ENCODE assay signal across 8 mouse cellular contexts in genomic region chr19:44107661-44108521, GRCm38 (mm10). TPM values are rescaled to one million over a fixed set of nuclear protein-coding genes. Genes with fewer than 3 reads are reported as not detected.
DNase-seq lines count a peak whose midpoint lies in the region; ATAC-seq lines count a peak whose summit lies in the region.

No protein-coding gene starts in this region.

- H3K4me3 ChIP-seq in hindbrain, embryonic 12.5 days: peak overlapping the region; percentile 88
- peak overlapping the region; percentile 93 for H3K4me3 ChIP-seq in midbrain, embryonic 11.5 days (ENCODE audit: low read depth, low read length)

- no peaks in the 10 kb centered on the region for H3K27me3 ChIP-seq in hindbrain, embryonic 12.5 days
- H3K27me3 ChIP-seq in midbrain, embryonic 11.5 days (ENCODE audit: control insufficient read depth, insufficient read depth, low read length): no peaks in the 10 kb centered on the region

- H3K4me1 ChIP-seq in hindbrain, embryonic 12.5 days: peaks cover 21% of the 10 kb centered on the region
- H3K4me1 ChIP-seq in midbrain, embryonic 11.5 days (ENCODE audit: control insufficient read depth, insufficient read depth, low read length): peaks cover 10% of the 10 kb centered on the region

- whole genome bisulfite sequencing in hindbrain, embryonic 12.5 days: 29% methylated on average over 22 of the region's 22 CpGs
- WGBS in midbrain, embryonic 11.5 days: 32% methylated on average over 22 of the region's 22 CpGs

- H3K9me3 ChIP-seq in hindbrain, embryonic 12.5 days (replicated peaks): no peaks in the 10 kb centered on the region
- H3K9me3 ChIP-seq in midbrain, embryonic 11.5 days (ENCODE audit: control insufficient read depth, low read length): no peaks in the 10 kb centered on the region

- DNase-seq in embryo, embryonic 11 days: peak; percentile 17
- no peak for DNase-seq in embryo, embryonic 10 days (ENCODE audit: low spot score)
- DNase-seq in thymus, postnatal 0 days (ENCODE audit: low spot score): peak; percentile 11
- DNase-seq in thymus, postnatal 10 days (ENCODE audit: low spot score in 2 of 2): no peak
- DNase-seq in midbrain, embryonic 11.5 days (ENCODE audit: low spot score, missing footprints): peak; percentile 91
- no peak for DNase-seq in frontal cortex, postnatal 25 days (ENCODE audit: low spot score in 2 of 2)

- peak; percentile 73 for ATAC-seq in hindbrain, embryonic 12.5 days (ENCODE audit: low FRiP score)
- peak; percentile 53 for ATAC-seq in midbrain, embryonic 11.5 days (ENCODE audit: low FRiP score)
- ATAC-seq in activated CD4-positive, CD25-positive, alpha-beta regulatory T cell, adult 4 months: no peak

- peaks cover 30% of the 10 kb centered on the region for H3K36me3 ChIP-seq in hindbrain, embryonic 12.5 days
- peaks cover 5% of the 10 kb centered on the region; the same call in 1 of the 2 replicates for H3K36me3 ChIP-seq in midbrain, embryonic 11.5 days (ENCODE audit: control insufficient read depth, insufficient read depth, low read length)

- peak overlapping the region; percentile 44; the same call in 1 of the 2 replicates for H3K27ac ChIP-seq in hindbrain, embryonic 12.5 days
- no peak overlapping the region for H3K27ac ChIP-seq in midbrain, embryonic 11.5 days (ENCODE audit: low read depth, low read length)

- peak overlapping the region; percentile 78 for H3K4me2 ChIP-seq in hindbrain, embryonic 12.5 days (replicated peaks)
- H3K4me2 ChIP-seq in midbrain, embryonic 11.5 days: peak overlapping the region; percentile 89

- peak overlapping the region; percentile 96 for H3K9ac ChIP-seq in hindbrain, embryonic 12.5 days
- H3K9ac ChIP-seq in midbrain, embryonic 11.5 days (ENCODE audit: low read length): peak overlapping the region; percentile 92

RNA-seq across cellular contexts. Expression of gene Chuk, which starts 0.6 kb away (rescaled TPM):
- polyA plus RNA-seq in thymus, postnatal 0 days (2015; fragmentation: Nextera tagmentation; extraction: Ambion mirVana): 35.4 and 42.2 TPM in 2 replicates
- polyA plus RNA-seq in hindbrain, embryonic 12.5 days (2016; fragmentation: Nextera tagmentation; extraction: Ambion mirVana): 64.8 and 66.2 TPM in 2 replicates
- 53.9 and 58.7 TPM in 2 replicates for polyA plus RNA-seq in midbrain, embryonic 11.5 days (2014; fragmentation: Nextera tagmentation; extraction: Ambion mirVana)
- polyA plus RNA-seq in activated CD4-positive, CD25-positive, alpha-beta regulatory T cell, adult 4 months (2017; shearing (Covaris generic)): 10 to 100 TPM; 42.6 to 47.7 TPM

RNA-seq across cellular contexts. Expression of gene Cwf19l1, which starts 27.8 kb away (rescaled TPM):
- polyA plus RNA-seq in thymus, postnatal 0 days (2015; fragmentation: Nextera tagmentation; extraction: Ambion mirVana): 37.6 and 38.8 TPM in 2 replicates
- 35.6 and 38.6 TPM in 2 replicates for polyA plus RNA-seq in hindbrain, embryonic 12.5 days (2016; fragmentation: Nextera tagmentation; extraction: Ambion mirVana)
- polyA plus RNA-seq in midbrain, embryonic 11.5 days (2014; fragmentation: Nextera tagmentation; extraction: Ambion mirVana): 42.2 and 53.3 TPM in 2 replicates
- 10 to 100 TPM; 25.7 to 31.2 TPM for polyA plus RNA-seq in activated CD4-positive, CD25-positive, alpha-beta regulatory T cell, adult 4 months (2017; shearing (Covaris generic))

RNA-seq across cellular contexts. Expression of gene Erlin1, which starts 38.3 kb away (rescaled TPM):
- 14.0 and 15.0 TPM in 2 replicates for polyA plus RNA-seq in thymus, postnatal 0 days (2015; fragmentation: Nextera tagmentation; extraction: Ambion mirVana)
- 23.3 and 23.5 TPM in 2 replicates for polyA plus RNA-seq in hindbrain, embryonic 12.5 days (2016; fragmentation: Nextera tagmentation; extraction: Ambion mirVana)
- polyA plus RNA-seq in midbrain, embryonic 11.5 days (2014; fragmentation: Nextera tagmentation; extraction: Ambion mirVana): 20.0 and 20.5 TPM in 2 replicates
- polyA plus RNA-seq in activated CD4-positive, CD25-positive, alpha-beta regulatory T cell, adult 4 months (2017; shearing (Covaris generic)): 1 to 10 TPM; 4.2 to 4.9 TPM

RNA-seq across cellular contexts. Expression of gene Bloc1s2, which starts 38.4 kb away (rescaled TPM):
- 121 and 128 TPM in 2 replicates for polyA plus RNA-seq in thymus, postnatal 0 days (2015; fragmentation: Nextera tagmentation; extraction: Ambion mirVana)
- 125 and 138 TPM in 2 replicates for polyA plus RNA-seq in hindbrain, embryonic 12.5 days (2016; fragmentation: Nextera tagmentation; extraction: Ambion mirVana)
- 113 and 128 TPM in 2 replicates for polyA plus RNA-seq in midbrain, embryonic 11.5 days (2014; fragmentation: Nextera tagmentation; extraction: Ambion mirVana)
- polyA plus RNA-seq in activated CD4-positive, CD25-positive, alpha-beta regulatory T cell, adult 4 months (2017; shearing (Covaris generic)): 100 to 1,000 TPM; 111 to 132 TPM

Comparison
In these comparisons a context has a peak if more than half of its experiments do, and no peak if none do; other contexts are left out.
1. DNase-seq: peak in embryo, embryonic 11 days (single experiment), thymus, postnatal 0 days (single experiment) and midbrain, embryonic 11.5 days (single experiment); none in embryo, embryonic 10 days (single experiment), thymus, postnatal 10 days (0 of 2) and frontal cortex, postnatal 25 days (0 of 2).